ENCODE assay signal across 1 mouse cellular context in genomic region chr10:80572477-80572876, GRCm38 (mm10).
TF ChIP-seq lines count a peak whose summit lies in the region.

No protein-coding gene starts in this region.

TF ChIP-seq in CH12.LX, 34 proteins besides CTCF, POLR2A, EP300 and RAD21:
- TF ChIP-seq SMC3 (IDR thresholded peaks at IDR 0.05; ENCODE audit: low read depth, low read length) (no peak), USF2 (conservative IDR thresholded peaks at IDR 0.05; ENCODE audit: low read depth, low read length) (no peak), CHD1 (IDR thresholded peaks at IDR 0.05; ENCODE audit: low read depth, low read length) (no peak), NELFE (IDR thresholded peaks at IDR 0.05; ENCODE audit: low read depth, low read length) (no peak), ELF1 (IDR thresholded peaks at IDR 0.05; ENCODE audit: low read depth, low read length) (no peak), E2F4 (IDR thresholded peaks at IDR 0.05; ENCODE audit: insufficient replicate concordance, low read depth, low read length) (no peak), USF1 (IDR thresholded peaks at IDR 0.05; ENCODE audit: low read depth, low read length) (no peak), BHLHE40 (IDR thresholded peaks at IDR 0.05; ENCODE audit: low read depth, low read length) (no peak)
